Mouse (Mus musculus) heart, embryonic 13.5 days (tissue): Measurements from ENCODE around the gene Gltpd2. TPM values are rescaled to one million over a fixed set of nuclear protein-coding genes. Genes with fewer than 3 reads are reported as not detected.
"Not testable (repeated sequence)": the region's sequence is repeated elsewhere in the genome, so short reads cannot be mapped to it uniquely, and the experiment has no call there.

Experiments
- ATAC-seq: fragments of 200-750 bp; cut with Nextera tagmentation; 2 replicates; pipeline ENCODE4 v1.8.0; 2017; ENCODE audit warnings: moderate TSS enrichment; ENCODE audit not compliant: insufficient number of reproducible peaks, low FRiP score, low TSS enrichment; ENCODE audit errors: extremely low read depth
- H3K27ac ChIP-seq: fragments of 300-500 bp; sonication (generic); replicated peaks from 2 replicates; pipeline ENCODE4 v1.5.1; 2015; ENCODE audit warnings: moderate library complexity, mild to moderate bottlenecking, inconsistent platforms
- H3K27me3 ChIP-seq: fragments of 300-500 bp; sonication (generic); replicated peaks from 2 replicates; pipeline ENCODE4 v1.6.1; 2015; ENCODE audit warnings: mild to moderate bottlenecking, inconsistent platforms
- H3K36me3 ChIP-seq: fragments of 300-500 bp; sonication (generic); 2 replicates; pipeline ENCODE4 v1.6.1; 2015; ENCODE audit warnings: mild to moderate bottlenecking, inconsistent platforms
- H3K4me1 ChIP-seq: fragments of 300-500 bp; sonication (generic); 2 replicates; pipeline ENCODE4 v1.6.1; 2015; ENCODE audit warnings: inconsistent platforms
- H3K4me2 ChIP-seq: fragments of 300-500 bp; sonication (generic); 2 replicates; pipeline ENCODE4 v1.6.1; 2015; ENCODE audit warnings: inconsistent platforms, mild to moderate bottlenecking, moderate library complexity
- H3K4me3 ChIP-seq: fragments of 300-500 bp; sonication (generic); 2 replicates; pipeline ENCODE4 v1.5.1; 2015; ENCODE audit warnings: moderate library complexity, mild to moderate bottlenecking, inconsistent platforms
- H3K9ac ChIP-seq: fragments of 300-500 bp; sonication (generic); 2 replicates; pipeline ENCODE4 v1.6.1; 2015; ENCODE audit warnings: inconsistent platforms, mild to moderate bottlenecking, moderate library complexity
- H3K9me3 ChIP-seq: fragments of 300-500 bp; sonication (generic); 2 replicates; pipeline ENCODE4 v1.6.1; 2016; ENCODE audit warnings: inconsistent platforms
- WGBS: fragments of 180-500 bp; shearing (Covaris S2); methylation state at CpG from one replicate; pipeline ENCODE4 v1.1.7; 2015; ENCODE audit warnings: mixed read lengths; 5-methylcytosine and 5-hydroxymethylcytosine counted together
- polyA plus RNA-seq: library from polyadenylated mRNA; unstranded; fragments of >200 nt; fragmentation: Nextera tagmentation; extraction: Ambion mirVana; gene quantifications from 2 replicates; pipeline ENCODE4 v1.2.1, GENCODE M21; 2015

Gene Gltpd2
- polyA plus RNA-seq, 1 experiment from 2014 or later = 0.12 TPM

- WGBS = 68% methylated on average over 1 of the region's 1 CpGs
- H3K9ac ChIP-seq = no peak overlapping the region
- H3K27me3 ChIP-seq = 0 out of 2 replicates have a peak, but pooled peaks cover 12% of the 10 kb centered on the region
- no peak overlapping the region for H3K27ac ChIP-seq
- ATAC-seq = no peak
- H3K4me3 ChIP-seq = no peak overlapping the region
- H3K4me2 ChIP-seq = no peak overlapping the region
- peaks cover 15% of the 10 kb centered on the region for H3K4me1 ChIP-seq
- H3K9me3 ChIP-seq = no peaks in the 10 kb centered on the region
- no peaks in the 10 kb centered on the region for H3K36me3 ChIP-seq
Measured at GRCm38 (mm10) chr11:70518436-70518835, 560 bp upstream of the Gltpd2 start.

GRCm38 (mm10) chr11:70520178-70520769, 1.3 kb downstream of the Gltpd2 start:
- Histone ChIP-seq H3K27ac (peak overlapping the region; percentile 58), H3K27me3 (0 out of 2 replicates have a peak, but pooled peaks cover 12% of the 10 kb centered on the region), H3K9ac (peak overlapping the region; percentile 82), H3K4me3 (peak overlapping the region; percentile 52), H3K4me2 (peak overlapping the region; percentile 74), H3K9me3 (no peaks in the 10 kb centered on the region), H3K4me1 (peaks cover 19% of the 10 kb centered on the region), H3K36me3 (no peaks in the 10 kb centered on the region)
- ATAC-seq = no peak
- 8% methylated on average over 41 of the region's 41 CpGs for WGBS

- Histone ChIP-seq H3K36me3 (peaks cover 24% of the 10 kb centered on the region), H3K27me3 (0 out of 2 replicates have a peak, but pooled peaks cover 12% of the 10 kb centered on the region), H3K4me1 (peaks cover 29% of the 10 kb centered on the region)
- ATAC-seq, H3K4me2 ChIP-seq, H3K9me3 ChIP-seq, H3K27ac ChIP-seq, H3K9ac ChIP-seq, H3K4me3 ChIP-seq: not testable (repeated sequence)
- WGBS = 85% methylated on average over 8 of the region's 8 CpGs
Measured at GRCm38 (mm10) chr11:70523306-70523989, 4.5 kb downstream of the Gltpd2 start.

GRCm38 (mm10) chr11:70524782-70525181, 5.8 kb downstream of the Gltpd2 start:
- 0 out of 2 replicates have a peak, but pooled peaks cover 2% of the 10 kb centered on the region for H3K27me3 ChIP-seq
- H3K36me3 ChIP-seq = peaks cover 34% of the 10 kb centered on the region
- peak overlapping the region; percentile 65 for H3K4me3 ChIP-seq
- peak overlapping the region; percentile 74 for H3K9ac ChIP-seq
- peak overlapping the region; percentile 83 for H3K4me2 ChIP-seq
- peaks cover 25% of the 10 kb centered on the region for H3K4me1 ChIP-seq
- no peak overlapping the region for H3K27ac ChIP-seq
- no peak; the same call in 1 of the 2 replicates for ATAC-seq
- no peaks in the 10 kb centered on the region for H3K9me3 ChIP-seq
- WGBS = 3% methylated on average over 8 of the region's 8 CpGs

- WGBS = under 1% methylated on average over 25 of the region's 26 CpGs
- Histone ChIP-seq H3K9ac (peak within 1 kb of the TSS; percentile 84), H3K27me3 (no peaks in the 10 kb centered on the region), H3K4me1 (peaks cover 20% of the 10 kb centered on the region), H3K27ac (no peak within 1 kb of the TSS), H3K4me3 (peak within 1 kb of the TSS; percentile 65), H3K4me2 (peak within 1 kb of the TSS; percentile 83), H3K36me3 (peaks cover 35% of the 10 kb centered on the region), H3K9me3 (no peaks in the 10 kb centered on the region)
- ATAC-seq = peak; percentile 88
Measured at GRCm38 (mm10) chr11:70525184-70525678, 6.2 kb downstream of the Gltpd2 start, which contains the start of gene Psmb6. TSS of gene Psmb6 (plus strand) at chr11:70525367.

GRCm38 (mm10) chr11:70525726-70526125, 6.7 kb downstream of the Gltpd2 start:
- Histone ChIP-seq H3K4me1 (peaks cover 15% of the 10 kb centered on the region), H3K27ac (no peak overlapping the region), H3K4me2 (peak overlapping the region; percentile 83), H3K27me3 (no peaks in the 10 kb centered on the region), H3K9me3 (no peaks in the 10 kb centered on the region), H3K36me3 (peaks cover 35% of the 10 kb centered on the region), H3K9ac (peak overlapping the region; percentile 84), H3K4me3 (peak overlapping the region; percentile 65)
- 1% methylated on average over 12 of the region's 12 CpGs for WGBS
- no peak; the same call in 1 of the 2 replicates for ATAC-seq

GRCm38 (mm10) chr11:70526211-70526610, 7.2 kb downstream of the Gltpd2 start:
- H3K36me3 ChIP-seq = peaks cover 35% of the 10 kb centered on the region
- peak overlapping the region; percentile 83 for H3K4me2 ChIP-seq
- no peak overlapping the region for H3K27ac ChIP-seq
- H3K27me3 ChIP-seq = no peaks in the 10 kb centered on the region
- H3K4me3 ChIP-seq = peak overlapping the region; percentile 65
- no peak for ATAC-seq
- H3K9me3 ChIP-seq = no peaks in the 10 kb centered on the region
- H3K9ac ChIP-seq = peak overlapping the region; percentile 84
- H3K4me1 ChIP-seq = peaks cover 14% of the 10 kb centered on the region
- 83% methylated on average over 12 of the region's 12 CpGs for WGBS

GRCm38 (mm10) chr11:70528610-70529009, 9.6 kb downstream of the Gltpd2 start:
- Histone ChIP-seq H3K36me3 (peaks cover 35% of the 10 kb centered on the region), H3K4me3 (no peak overlapping the region), H3K4me2 (no peak overlapping the region), H3K4me1 (peaks cover 14% of the 10 kb centered on the region), H3K9ac (no peak overlapping the region), H3K27ac (no peak overlapping the region), H3K9me3 (no peaks in the 10 kb centered on the region), H3K27me3 (no peaks in the 10 kb centered on the region)
- WGBS = 73% methylated on average over 7 of the region's 7 CpGs
- no peak for ATAC-seq

- peaks cover 35% of the 10 kb centered on the region for H3K36me3 ChIP-seq
- not testable (repeated sequence) for H3K4me2 ChIP-seq, H3K4me3 ChIP-seq, H3K4me1 ChIP-seq, ATAC-seq, H3K27me3 ChIP-seq, H3K27ac ChIP-seq, H3K9ac ChIP-seq, H3K9me3 ChIP-seq
- WGBS = 78% methylated on average over 2 of the region's 2 CpGs
Measured at GRCm38 (mm10) chr11:70531065-70531464, 12.1 kb downstream of the Gltpd2 start.

- no peak within 1 kb of the TSS for H3K9ac ChIP-seq
- no peaks in the 10 kb centered on the region for H3K4me1 ChIP-seq
- H3K4me3 ChIP-seq = no peak within 1 kb of the TSS
- no peak within 1 kb of the TSS for H3K4me2 ChIP-seq
- WGBS = 72% methylated on average over 6 of the region's 6 CpGs
- no peak for ATAC-seq
- no peaks in the 10 kb centered on the region for H3K27me3 ChIP-seq
- H3K27ac ChIP-seq = no peak within 1 kb of the TSS
- H3K36me3 ChIP-seq = peaks cover 17% of the 10 kb centered on the region
- H3K9me3 ChIP-seq = no peaks in the 10 kb centered on the region
Measured at GRCm38 (mm10) chr11:70532839-70533238, 13.8 kb downstream of the Gltpd2 start, which contains the start of gene Gm40193. TSS of gene Gm40193 (minus strand) at chr11:70532939.

GRCm38 (mm10) chr11:70539423-70539822, 20.4 kb downstream of the Gltpd2 start:
- Histone ChIP-seq H3K9me3 (no peaks in the 10 kb centered on the region), H3K27me3 (no peaks in the 10 kb centered on the region; the same call in 1 of the 2 replicates), H3K4me1 (peaks cover 29% of the 10 kb centered on the region), H3K27ac (0 out of 2 replicates have a peak overlapping the region, but pooled peaks have one; percentile 66), H3K4me2 (peak overlapping the region; percentile 75), H3K9ac (peak overlapping the region; percentile 89), H3K36me3 (peaks cover 11% of the 10 kb centered on the region), H3K4me3 (peak overlapping the region; percentile 74)
- WGBS = 20% methylated on average over 9 of the region's 9 CpGs
- ATAC-seq = no peak
